Mouse (Mus musculus) small intestine, adult 2 months (tissue): Measurements from ENCODE around the gene Psmg3.

Experiments used
- CTCF ChIP-seq: fragments of 200-500 bp; IDR thresholded peaks from 2 replicates; pipeline ENCODE4 v1.5.1; 2012; ENCODE audit warnings: low read depth, mild to moderate bottlenecking, control low read depth, inconsistent platforms, low read length, moderate library complexity, mixed read lengths; ENCODE audit not compliant: insufficient replicate concordance, insufficient read length; ENCODE audit errors: extremely low read depth
- POLR2A ChIP-seq: fragments of 200-500 bp; IDR thresholded peaks from 2 replicates; pipeline ENCODE4 v1.6.1; 2012; ENCODE audit warnings: low read depth, mild to moderate bottlenecking, control low read depth, inconsistent platforms, low read length, moderate library complexity

- TF ChIP-seq POLR2A, result no peak
- no peak for TF ChIP-seq CTCF
Measured at GRCm38 (mm10) chr5:139803165-139803564, 23.5 kb downstream of the Psmg3 start.
